Mouse (Mus musculus) CH12.LX (cell line): ENCODE data around the gene Prkcb. TPM values are rescaled to one million over a fixed set of nuclear protein-coding genes. Genes with fewer than 3 reads are reported as not detected.

Experiments used
- DNase-seq: peaks from one replicate; pipeline ENCODE4 v3.0.0-alpha.2; 2013; ENCODE audit errors: extremely low read depth
- H3K27ac ChIP-seq: 2 replicates; pipeline ENCODE4 v1.5.1; 2012; ENCODE audit warnings: low read depth, mild to moderate bottlenecking, control low read depth, moderate library complexity; ENCODE audit not compliant: insufficient read depth
- H3K27me3 ChIP-seq: replicated peaks from 2 replicates; pipeline ENCODE3; 2012; ENCODE audit warnings: inconsistent platforms
- H3K36me3 ChIP-seq, 2 experiments: replicated peaks in 1 of 2; 2 replicates each; pipeline versions ENCODE3 to v1.6.1; 2012; ENCODE audit warnings: inconsistent platforms in 1 of 2, low read length in 1 of 2, mild to moderate bottlenecking in 1 of 2, mixed read lengths in 1 of 2, moderate library complexity in 1 of 2; ENCODE audit not compliant: control insufficient read depth in 1 of 2, insufficient read depth in 1 of 2
- H3K4me1 ChIP-seq, 2 experiments: 2 replicates each; pipeline ENCODE4 v1.6.1; 2012; ENCODE audit warnings: inconsistent platforms in 1 of 2, moderate library complexity in 1 of 2; ENCODE audit not compliant: insufficient read depth in 2 of 2, control insufficient read depth in 1 of 2
- H3K4me2 ChIP-seq: 2 replicates; pipeline ENCODE4 v1.6.1; 2012; ENCODE audit warnings: low read depth, mild to moderate bottlenecking, control low read depth; ENCODE audit not compliant: poor library complexity, insufficient read depth, severe bottlenecking
- H3K4me3 ChIP-seq, 3 experiments: fragments of 150-350 bp in 1 of 3; sonication (generic) in 1 of 3; replicated peaks in 1 of 3; 2 replicates each; pipeline versions ENCODE3 to v1.5.1; 2011 to 2012; ENCODE audit warnings: low read depth in 2 of 3, low read length in 2 of 3, mild to moderate bottlenecking in 2 of 3, moderate library complexity in 2 of 3, control low read depth in 1 of 3, improper control_type of control experiment in 1 of 3, inconsistent platforms in 1 of 3, mixed read lengths in 1 of 3; ENCODE audit not compliant: poor library complexity in 1 of 3
- H3K79me2 ChIP-seq: replicated peaks from 2 replicates; pipeline ENCODE4 v1.6.1; 2012; ENCODE audit warnings: mild to moderate bottlenecking, moderate library complexity; ENCODE audit not compliant: control insufficient read depth, poor library complexity, insufficient read depth, severe bottlenecking; ENCODE audit errors: extremely low read depth
- H3K9ac ChIP-seq: 2 replicates; pipeline ENCODE4 v1.6.1; 2012; ENCODE audit warnings: low read depth, mild to moderate bottlenecking, control low read depth, moderate library complexity; ENCODE audit not compliant: insufficient read depth
- H3K9me3 ChIP-seq: replicated peaks from 2 replicates; pipeline ENCODE3; 2012; ENCODE audit warnings: low read length, inconsistent platforms, mixed read lengths
- CTCF ChIP-seq, 2 experiments: IDR thresholded peaks in 1 of 2; conservative IDR thresholded peaks in 1 of 2; 2 replicates each; pipeline ENCODE4 v1.5.1; 2011 to 2012; ENCODE audit warnings: low read depth in 2 of 2, low read length in 2 of 2, improper control_type of control experiment in 1 of 2, inconsistent platforms in 1 of 2, mild to moderate bottlenecking in 1 of 2, moderate library complexity in 1 of 2
- E2F4 ChIP-seq: IDR thresholded peaks from 2 replicates; pipeline ENCODE4 v1.6.1; 2011; ENCODE audit warnings: low read depth, low read length, improper control_type of control experiment; ENCODE audit not compliant: insufficient replicate concordance
- EP300 ChIP-seq: IDR thresholded peaks from 2 replicates; pipeline ENCODE4 v1.6.1; 2011; ENCODE audit warnings: low read length, improper control_type of control experiment
- GABPA ChIP-seq: IDR thresholded peaks from 2 replicates; pipeline ENCODE4 v1.6.1; 2012; ENCODE audit warnings: low read depth, low read length, improper control_type of control experiment, inconsistent platforms; ENCODE audit not compliant: insufficient replicate concordance
- HCFC1 ChIP-seq: IDR thresholded peaks from 2 replicates; pipeline ENCODE4 v1.6.1; 2012; ENCODE audit warnings: low read depth, mild to moderate bottlenecking, inconsistent platforms, low read length, improper control_type of control experiment
- IRF4 ChIP-seq: IDR thresholded peaks from 2 replicates; pipeline ENCODE4 v1.6.1; 2014; ENCODE audit warnings: low read depth, mild to moderate bottlenecking, inconsistent platforms, low read length, improper control_type of control experiment
- JUND ChIP-seq: conservative IDR thresholded peaks from 2 replicates; pipeline ENCODE4 v1.6.1; 2011; ENCODE audit warnings: low read depth, low read length, improper control_type of control experiment
- KAT2A ChIP-seq: IDR thresholded peaks from 2 replicates; pipeline ENCODE4 v1.6.1; 2012; ENCODE audit warnings: low read length, improper control_type of control experiment, inconsistent platforms; ENCODE audit not compliant: insufficient replicate concordance
- MAZ ChIP-seq: IDR thresholded peaks from 2 replicates; pipeline ENCODE4 v1.6.1; 2012; ENCODE audit warnings: low read depth, mild to moderate bottlenecking, inconsistent platforms, low read length, improper control_type of control experiment, moderate library complexity
- MEF2A ChIP-seq: IDR thresholded peaks from 2 replicates; pipeline ENCODE4 v1.6.1; 2014; ENCODE audit warnings: low read depth, mild to moderate bottlenecking, inconsistent platforms, low read length, improper control_type of control experiment, borderline replicate concordance
- MXI1 ChIP-seq: IDR thresholded peaks from 2 replicates; pipeline ENCODE4 v1.6.1; 2011; ENCODE audit warnings: mild to moderate bottlenecking, low read depth, low read length, improper control_type of control experiment
- MYC ChIP-seq: IDR thresholded peaks from 2 replicates; pipeline ENCODE4 v1.6.1; 2011; ENCODE audit warnings: low read depth, mild to moderate bottlenecking, improper control_type of control experiment, low read length
- PAX5 ChIP-seq: IDR thresholded peaks from 2 replicates; pipeline ENCODE4 v1.6.1; 2012; ENCODE audit warnings: low read length, inconsistent platforms, mixed read lengths
- RAD21 ChIP-seq: IDR thresholded peaks from 2 replicates; pipeline ENCODE4 v1.6.1; 2011; ENCODE audit warnings: low read depth, mild to moderate bottlenecking, low read length, improper control_type of control experiment, moderate library complexity
- RCOR1 ChIP-seq: conservative IDR thresholded peaks from 2 replicates; pipeline ENCODE4 v1.6.1; 2012; ENCODE audit warnings: low read depth, mild to moderate bottlenecking, inconsistent platforms, low read length, improper control_type of control experiment
- SIN3A ChIP-seq: IDR thresholded peaks from 2 replicates; pipeline ENCODE4 v1.6.1; 2012; ENCODE audit warnings: low read length, improper control_type of control experiment, inconsistent platforms
- TBP ChIP-seq: conservative IDR thresholded peaks from 2 replicates; pipeline ENCODE4 v1.6.1; 2011; ENCODE audit warnings: low read depth, low read length, improper control_type of control experiment
- TCF12 ChIP-seq: IDR thresholded peaks from 2 replicates; pipeline ENCODE4 v1.6.1; 2014; ENCODE audit warnings: low read depth, mild to moderate bottlenecking, inconsistent platforms, low read length, improper control_type of control experiment
- UBTF ChIP-seq: IDR thresholded peaks from 2 replicates; pipeline ENCODE4 v1.6.1; 2012; ENCODE audit warnings: low read depth, mild to moderate bottlenecking, inconsistent platforms, low read length, improper control_type of control experiment, moderate library complexity
- ZC3H11A ChIP-seq: IDR thresholded peaks from 2 replicates; pipeline ENCODE4 v1.6.1; 2012; ENCODE audit warnings: low read depth, mild to moderate bottlenecking, inconsistent platforms, low read length, improper control_type of control experiment
- dilution Hi-C: fragments of 300-500 bp; cut with MboI; formaldehyde crosslinking; loops from 2 replicates; pipeline ENCODE4 v1.14.3; 2020; ENCODE audit warnings: low sequenced_read_pairs; ENCODE audit not compliant: extremely low pct_unique_long_range_greater_than_20kb, extremely low pct_ligation_motif_present
- in situ Hi-C: fragments of 300-500 bp; cut with MboI; formaldehyde crosslinking; loops from 3 replicates; pipeline ENCODE4 v1.14.3; 2019; ENCODE audit warnings: low sequenced_read_pairs, low pct_ligation_motif_present, low pct_unique_long_range_greater_than_20kb, mixed read lengths
- polyA plus RNA-seq: library from polyadenylated mRNA; unstranded; fragments of >175 nt; gene quantifications from 2 replicates; pipeline ENCODE4 v1.2.1, GENCODE M21; 2012; ENCODE audit warnings: low read depth; ENCODE audit not compliant: insufficient read length
- total RNA-seq, 2 experiments: library from RNA; depleted of rRNA; stranded (reverse); fragments of 300-350 nt in 1 of 2; fragments of >200 nt in 1 of 2; gene quantifications; 2 replicates each; pipeline ENCODE4 v1.2.3; 2012 to 2014

The Prkcb gene
- total and polyA plus RNA-seq, 3 experiments, result 323 to 463 (median 337) TPM

- dilution Hi-C loops, result no loop called here
- Histone ChIP-seq H3K79me2 (no peaks in the 10 kb centered on the region), H3K27me3 (no peaks in the 10 kb centered on the region), H3K4me3 (no peak overlapping the region), H3K9me3 (no peaks in the 10 kb centered on the region), H3K9ac (no peak overlapping the region), H3K4me1 (no peaks in the 10 kb centered on the region), H3K4me2 (no peak overlapping the region), H3K27ac (no peak overlapping the region), H3K36me3 (peaks cover 59 to 95% of the 10 kb centered on the region in 2 experiments)
- no peak for DNase-seq
- in situ Hi-C loops, result no loop called here
- TF ChIP-seq RAD21 (no peak), TCF12 (no peak), ZC3H11A (no peak), PAX5 (no peak), SIN3A (no peak), MYC (no peak), CTCF (conservative IDR thresholded peaks at IDR 0.05 in 1 of 2, IDR thresholded peaks at IDR 0.05 in 1 of 2; ENCODE audit: low read depth in 2 of 2, low read length in 2 of 2) (no peak), EP300 (no peak), TBP (no peak), HCFC1 (no peak)
These were observed 221.4 kb downstream of the Prkcb start for GRCm38 (mm10) chr7:122509903-122510302.

- no peak for DNase-seq
- dilution Hi-C loops, result no loop called here
These were observed 223.9 kb downstream of the Prkcb start for GRCm38 (mm10) chr7:122512430-122512966.

GRCm38 (mm10) chr7:122520850-122521638 is 232.5 kb downstream of the Prkcb start:
- no peak overlapping the region for H3K4me2 ChIP-seq
- H3K9me3 ChIP-seq, result no peaks in the 10 kb centered on the region
- no peak overlapping the region for H3K4me3 ChIP-seq
- dilution Hi-C loops, result no loop called here
- H3K79me2 ChIP-seq, result no peaks in the 10 kb centered on the region
- H3K36me3 ChIP-seq, result peaks cover 81 to 96% of the 10 kb centered on the region in 2 experiments
- H3K27ac ChIP-seq, result no peak overlapping the region
- in situ Hi-C loops, result no loop called here
- no peaks in the 10 kb centered on the region for H3K27me3 ChIP-seq
- H3K9ac ChIP-seq, result no peak overlapping the region
- H3K4me1 ChIP-seq, result no peaks in the 10 kb centered on the region
- TF ChIP-seq JUND (no peak), UBTF (no peak), RCOR1 (no peak), RAD21 (no peak), E2F4 (no peak), IRF4 (no peak), GABPA (no peak), MEF2A (no peak), MAZ (no peak), EP300 (no peak)
- no peak for DNase-seq

More at GRCm38 (mm10) chr7:122512430-122512966, 223.9 kb downstream of the Prkcb start:
- no peak overlapping the region for H3K27ac ChIP-seq
- H3K4me2 ChIP-seq, result no peak overlapping the region
- no peaks in the 10 kb centered on the region for H3K79me2 ChIP-seq
- no peaks in the 10 kb centered on the region for H3K9me3 ChIP-seq
- no peaks in the 10 kb centered on the region for H3K4me1 ChIP-seq
- TF ChIP-seq KAT2A, result no peak
- TF ChIP-seq MXI1, result no peak
- no peak for TF ChIP-seq EP300
- no peak for TF ChIP-seq ZC3H11A
- TF ChIP-seq E2F4, result no peak
- TF ChIP-seq HCFC1, result no peak
- TF ChIP-seq TCF12, result no peak
- H3K36me3 ChIP-seq, result peaks cover 60 to 93% of the 10 kb centered on the region in 2 experiments
- in situ Hi-C loops, result no loop called here
- no peak overlapping the region for H3K4me3 ChIP-seq
- no peak overlapping the region for H3K9ac ChIP-seq
- H3K27me3 ChIP-seq, result no peaks in the 10 kb centered on the region
